Mouse (Mus musculus) gastrocnemius, postnatal 14 days (tissue): Measurements from ENCODE around the gene Thada. TPM values are rescaled to one million over a fixed set of nuclear protein-coding genes. Genes with fewer than 3 reads are reported as not detected.

ENCODE experiments used
- DNase-seq: peaks from one replicate; pipeline ENCODE4 v3.0.0; 2021; ENCODE audit warnings: mixed read lengths
- intact Hi-C: fragments of 180-260 bp; cut with DNase I; formaldehyde crosslinking; loops from one replicate; pipeline ENCODE4 v1.15.1; 2025; ENCODE audit warnings: low total_unique reads
- total RNA-seq, 2 experiments: library from RNA; stranded (reverse); gene quantifications; 2 replicates each; pipeline ENCODE4 v1.2.3; 2021

Gene Thada
- total RNA-seq, 2 experiments from 2014 or later = 5.1 to 5.5 TPM

DNA sequence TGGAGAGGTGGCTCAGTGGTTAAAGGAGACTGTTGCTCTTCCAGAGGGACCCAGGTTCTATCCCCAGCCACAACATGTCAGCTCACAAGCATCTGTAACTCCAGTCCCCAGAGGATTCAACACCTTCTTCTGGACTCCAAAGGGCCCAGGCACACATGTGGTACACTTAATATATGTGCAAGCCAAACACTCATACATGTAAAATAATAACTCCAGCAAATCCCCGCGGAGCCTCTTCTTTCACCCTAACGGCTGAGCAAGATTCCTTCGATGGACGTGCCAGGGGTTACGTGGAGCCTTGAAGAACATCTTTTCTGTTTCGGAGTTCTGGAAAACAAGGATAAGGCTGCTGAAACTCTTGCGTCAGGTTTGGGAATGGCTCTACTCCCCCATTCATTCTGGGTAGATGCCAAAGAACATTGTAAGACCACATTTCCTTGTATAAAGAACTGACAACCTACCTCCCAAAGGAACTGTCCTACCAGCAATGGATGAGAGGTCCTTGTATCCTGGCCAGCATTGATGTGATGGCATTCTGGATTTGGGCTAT, 303.7 kb downstream of the Thada start:
- intact Hi-C loops = no loop called here
- DNase-seq = peak; percentile 8

DNA sequence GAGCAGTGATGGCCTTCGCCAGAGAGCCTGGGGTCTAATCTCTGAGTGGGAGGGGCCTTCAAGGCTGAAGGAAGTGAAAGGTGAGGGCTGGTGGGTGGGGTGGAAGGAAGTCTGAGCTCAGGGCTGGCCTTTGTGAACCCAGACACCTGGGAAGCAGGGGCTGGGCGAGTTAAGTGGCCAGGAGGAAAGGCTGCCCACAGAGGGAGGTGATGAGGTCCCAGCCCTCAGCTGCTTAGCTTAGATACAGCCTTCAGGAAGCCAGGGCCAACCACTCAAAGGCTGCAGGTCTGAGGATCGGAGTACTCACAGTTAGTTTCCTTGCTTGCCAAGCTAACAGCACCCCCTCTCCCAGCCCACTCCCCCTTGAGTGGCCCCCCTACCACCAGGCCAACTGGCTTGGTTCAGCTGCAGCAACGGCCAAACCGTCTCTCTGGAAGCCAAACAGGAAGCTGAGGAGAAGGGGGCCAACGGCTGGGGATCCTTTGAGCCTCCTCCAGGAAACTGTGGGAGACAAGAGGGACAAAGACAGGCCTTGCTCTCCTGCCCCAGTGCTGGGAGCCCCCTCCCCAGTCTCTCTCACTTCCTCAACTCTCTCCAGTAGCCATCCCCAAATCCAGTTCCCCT, 304.7 kb downstream of the Thada start:
- peak; percentile 26 for DNase-seq
- intact Hi-C loops = no loop called here

DNA sequence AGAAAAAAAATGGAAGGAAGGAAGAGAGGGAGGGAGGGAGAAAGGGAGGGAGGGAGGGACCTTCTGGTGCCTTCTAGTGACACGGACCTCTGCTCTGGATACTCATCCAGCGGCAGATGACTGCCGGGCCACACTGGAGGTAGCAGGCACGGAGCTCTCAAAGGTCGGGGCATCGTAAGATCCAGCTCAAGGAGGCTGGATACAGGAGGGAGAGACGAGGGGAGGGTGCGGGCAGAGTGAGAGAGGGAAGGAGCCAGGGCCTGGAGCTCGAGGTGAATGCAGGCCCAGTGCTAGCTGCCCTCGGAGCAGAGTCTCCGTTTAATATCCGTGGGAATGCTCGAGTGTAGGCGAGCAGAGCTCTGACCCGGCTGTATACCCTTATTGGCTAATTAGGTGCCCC, 307.1 kb downstream of the Thada start:
- intact Hi-C loops = no loop called here

DNA sequence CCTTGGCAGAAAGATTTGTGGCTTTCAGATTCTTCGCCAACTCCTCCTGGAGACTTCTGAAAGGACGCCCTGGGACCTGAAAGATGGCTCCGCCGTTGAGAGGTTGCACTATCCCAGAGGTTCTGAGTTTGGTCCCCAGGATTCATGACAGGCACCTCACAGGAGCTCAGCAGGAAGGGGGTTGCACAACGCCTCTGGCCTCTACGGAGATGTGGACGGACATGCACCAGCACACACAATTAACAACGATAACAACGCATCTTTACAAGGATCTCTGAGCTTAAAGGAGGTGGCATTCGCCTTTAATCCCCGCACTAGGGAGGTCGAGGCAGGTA, 307.6 kb downstream of the Thada start:
- intact Hi-C loops = no loop called here
- no peak for DNase-seq

More for the DNA sequence above, 307.1 kb downstream of the Thada start:
- DNase-seq = no peak

DNA sequence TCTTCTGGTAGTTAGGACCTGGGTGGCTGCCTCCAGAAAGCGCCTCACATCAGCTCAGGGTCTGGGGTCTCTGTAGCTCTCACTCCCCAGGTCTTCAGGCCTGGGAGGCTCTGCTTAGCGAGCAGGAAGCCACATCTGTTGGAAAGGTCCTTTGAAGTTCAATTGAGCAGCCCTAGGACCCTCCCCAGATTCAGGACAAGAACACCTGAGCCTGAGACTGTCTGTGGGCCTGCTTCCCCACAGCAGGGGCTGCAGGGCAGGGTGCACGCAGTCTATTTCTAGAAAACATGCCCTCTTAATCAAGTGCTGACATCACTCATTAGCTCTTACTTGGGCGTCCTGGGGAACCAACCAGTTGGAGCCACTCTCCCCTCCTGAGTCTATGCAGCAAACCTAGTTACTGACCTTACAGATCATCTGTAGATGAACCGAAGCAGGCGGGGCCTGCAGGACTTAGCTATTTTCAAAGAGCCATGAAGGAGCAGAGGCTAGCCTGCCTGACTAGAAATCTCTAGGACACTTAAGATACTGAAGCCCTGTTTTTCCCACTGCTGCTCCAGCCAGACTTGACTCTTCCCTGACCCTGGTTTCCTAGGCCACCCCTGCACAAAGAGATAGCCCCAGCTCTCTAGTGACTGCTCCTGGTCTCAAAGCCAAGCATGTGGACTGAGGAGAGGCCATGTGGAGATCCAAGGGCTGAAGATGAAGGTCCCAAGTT, 308.1 kb downstream of the Thada start:
- intact Hi-C loops = no loop called here
- peak; percentile 3 for DNase-seq

DNA sequence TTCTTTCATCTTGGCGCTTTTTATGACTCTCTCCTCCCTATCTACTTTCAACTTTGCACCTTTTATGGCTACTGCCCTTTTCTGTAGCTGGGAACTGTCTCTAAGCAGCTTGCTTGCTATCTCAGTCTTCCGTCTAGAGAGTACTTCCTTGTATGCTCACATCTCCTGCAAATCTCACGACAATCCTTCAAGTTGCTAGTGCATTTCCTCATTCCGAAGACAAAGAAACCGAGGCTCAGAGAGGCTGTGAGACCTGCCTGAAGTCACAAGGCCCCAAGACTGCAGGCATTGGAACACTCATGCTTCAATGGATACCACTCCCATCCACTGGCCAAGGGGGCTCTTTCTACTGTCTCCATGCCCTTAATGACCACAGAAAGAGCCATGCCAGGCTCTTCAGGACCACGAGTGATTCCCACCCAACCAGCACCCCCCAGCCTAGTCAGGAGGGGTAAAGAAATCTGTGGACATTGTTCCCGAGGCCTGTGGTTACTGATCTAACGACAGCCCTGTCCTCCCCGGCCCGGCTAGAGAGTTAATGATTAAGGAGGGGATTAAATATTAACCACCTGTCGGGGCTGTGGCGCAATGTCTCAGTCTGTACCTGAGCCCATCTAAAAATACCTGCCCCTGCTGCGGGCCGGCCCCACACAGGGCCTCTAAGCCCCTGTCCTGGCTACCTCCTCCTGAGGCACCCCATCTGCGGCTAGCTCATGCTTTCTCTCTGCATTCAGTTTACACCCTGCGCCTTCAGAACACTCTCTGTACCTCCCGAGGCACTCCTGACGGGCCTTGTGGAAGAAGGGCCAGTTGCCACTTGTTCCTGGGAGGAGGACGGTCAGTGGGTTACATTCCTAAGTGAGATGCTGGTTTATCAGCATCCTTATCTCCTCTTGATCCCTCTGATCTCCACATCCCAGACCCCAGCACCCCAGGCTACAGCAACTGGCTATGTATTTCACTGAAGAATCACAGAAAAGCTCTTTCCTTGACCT, 309.0 kb downstream of the Thada start:
- no peak for DNase-seq
- intact Hi-C loops = no loop called here

DNA sequence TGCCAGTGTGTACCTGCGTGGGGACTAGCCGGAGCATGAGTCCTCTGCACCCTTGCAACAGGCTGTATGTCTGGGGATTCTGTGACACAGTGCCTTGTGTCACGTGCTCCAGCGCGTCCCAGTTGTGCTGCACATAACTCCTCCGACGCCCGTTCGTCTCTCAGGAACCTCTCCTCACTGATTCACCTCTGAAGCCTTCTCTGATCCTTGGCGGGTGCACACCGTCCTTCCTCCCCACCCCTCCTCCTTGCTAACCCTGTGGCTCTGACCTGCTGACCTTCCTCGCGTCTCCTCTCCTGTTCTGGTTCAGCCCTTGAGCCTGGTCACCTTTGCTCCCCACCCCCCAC, 309.8 kb downstream of the Thada start:
- DNase-seq = no peak
- intact Hi-C loops = no loop called here

DNA sequence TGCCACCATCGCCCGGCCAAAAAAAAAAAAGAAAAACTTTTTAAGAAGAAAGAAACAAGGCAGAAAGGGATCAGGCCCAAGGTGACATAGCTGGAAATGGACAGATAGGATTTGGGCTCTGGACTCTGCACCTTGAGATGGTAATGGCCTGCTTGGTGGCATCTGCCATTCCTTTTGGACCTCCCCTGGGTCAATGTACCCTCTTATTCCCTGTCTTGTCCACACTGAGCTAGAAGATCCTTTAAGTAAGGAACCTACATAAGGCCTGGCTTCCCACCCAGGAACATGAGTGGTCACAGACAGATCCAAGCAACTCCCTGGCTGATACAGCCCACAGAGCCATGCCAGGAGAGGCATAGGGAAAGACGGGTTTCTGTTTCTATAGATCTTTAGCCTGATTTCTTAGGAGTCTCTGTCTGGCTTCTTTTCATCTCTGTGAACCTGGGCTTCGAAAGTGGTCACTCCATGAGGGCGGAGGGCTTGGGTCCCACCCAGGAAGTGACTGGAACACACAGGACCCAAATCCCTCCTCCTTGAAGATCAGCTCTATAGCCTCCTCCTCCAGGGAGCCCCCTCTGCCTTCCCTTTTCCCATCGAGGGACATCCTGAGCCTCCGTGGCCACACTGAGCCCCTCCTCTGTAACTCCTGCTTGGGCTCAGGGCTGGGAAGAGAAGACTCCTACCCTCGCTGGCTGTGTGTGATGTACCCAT, 310.3 kb downstream of the Thada start:
- DNase-seq = peak; percentile 2
- intact Hi-C loops = no loop called here

DNA sequence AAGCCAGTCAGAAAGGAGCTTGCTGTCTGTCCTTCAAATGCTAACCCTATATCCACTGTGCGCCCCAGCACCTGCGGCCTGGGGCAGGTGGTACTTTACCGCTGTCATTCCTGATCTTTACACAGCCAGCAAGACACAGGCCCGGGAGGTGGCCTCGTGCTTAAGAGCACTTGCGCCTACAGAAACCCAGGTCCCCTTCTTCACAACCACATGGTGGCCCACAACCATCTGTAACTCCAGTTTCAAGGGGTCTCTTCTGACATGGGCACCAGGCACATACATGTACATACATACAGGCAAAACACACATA, 311.0 kb downstream of the Thada start:
- DNase-seq = no peak
- intact Hi-C loops = no loop called here

DNA sequence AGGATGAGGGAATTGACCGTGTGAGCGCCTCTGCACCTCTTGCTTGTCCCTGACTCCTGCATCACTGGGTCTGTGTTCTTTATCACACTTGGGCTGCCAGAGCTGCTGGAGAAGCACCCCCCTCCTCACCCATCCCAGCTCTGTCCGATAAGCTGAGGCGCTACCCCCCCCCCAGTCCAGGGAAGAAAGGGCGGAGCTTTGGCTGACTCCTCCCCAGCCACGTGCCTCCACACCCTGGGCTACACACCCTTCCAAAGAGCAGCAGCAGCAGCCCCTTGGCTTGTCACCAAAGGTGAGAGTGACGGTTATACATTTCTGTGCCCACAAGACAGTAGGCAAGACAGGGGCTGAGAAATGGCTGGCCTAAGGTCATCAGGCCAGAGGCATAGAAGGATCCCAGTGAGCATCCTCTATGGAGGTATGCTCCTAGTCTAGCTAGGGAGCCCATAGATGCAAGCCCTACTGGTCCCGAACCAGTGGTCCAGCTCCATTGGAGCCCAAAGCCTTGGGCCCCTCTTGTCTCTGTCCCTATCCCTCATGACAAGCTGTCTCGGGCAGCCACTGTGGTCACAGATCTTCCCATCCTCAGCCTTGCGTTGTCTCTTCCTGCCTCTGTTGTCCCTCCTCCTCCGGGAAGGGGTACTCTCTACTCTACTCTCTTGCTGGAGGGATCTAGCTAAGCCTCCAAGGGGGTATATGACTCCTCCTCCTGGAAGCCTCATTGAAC, 311.5 kb downstream of the Thada start:
- DNase-seq = peak; percentile 3
- intact Hi-C loops = no loop called here

DNA sequence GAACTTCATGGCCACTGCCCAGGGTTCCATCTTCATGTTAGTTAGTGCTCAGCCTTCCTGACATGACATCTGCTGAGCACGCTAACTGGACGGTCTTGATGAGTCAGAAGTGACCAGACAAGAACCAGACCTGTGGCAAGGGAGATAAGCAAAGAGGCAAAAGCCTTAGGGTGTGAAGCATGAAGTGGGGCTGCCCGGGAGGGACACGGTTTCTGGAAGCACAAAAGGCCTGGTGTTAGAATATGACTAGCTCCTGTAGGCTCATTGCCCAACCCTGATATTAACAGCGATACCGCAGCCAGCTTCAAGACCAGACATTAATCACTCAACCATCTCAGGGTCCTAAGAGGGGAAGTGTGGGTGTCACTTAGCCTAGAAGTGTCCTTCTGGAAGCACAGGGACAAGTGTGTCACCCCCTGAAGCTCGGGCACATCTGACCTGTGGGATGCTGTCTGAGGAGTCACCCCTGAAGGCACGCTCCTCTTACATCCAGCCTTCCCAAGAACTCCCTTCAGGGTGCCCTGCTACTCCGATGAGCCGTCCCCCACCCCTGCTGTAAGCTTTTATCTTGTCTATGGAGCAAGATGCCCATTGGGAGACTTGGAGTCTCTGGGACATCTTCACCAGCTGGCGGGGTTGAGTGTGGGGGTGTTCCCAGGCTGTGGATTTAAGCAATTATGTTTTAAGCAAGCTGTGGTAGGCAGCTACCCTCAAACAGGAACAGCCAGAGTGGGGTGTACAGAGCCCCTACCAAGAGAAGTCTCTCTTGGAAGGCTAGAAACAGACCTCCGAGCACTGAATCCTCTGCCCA, 312.8 kb downstream of the Thada start:
- intact Hi-C loops = no loop called here
- DNase-seq = peak; percentile 2

DNA sequence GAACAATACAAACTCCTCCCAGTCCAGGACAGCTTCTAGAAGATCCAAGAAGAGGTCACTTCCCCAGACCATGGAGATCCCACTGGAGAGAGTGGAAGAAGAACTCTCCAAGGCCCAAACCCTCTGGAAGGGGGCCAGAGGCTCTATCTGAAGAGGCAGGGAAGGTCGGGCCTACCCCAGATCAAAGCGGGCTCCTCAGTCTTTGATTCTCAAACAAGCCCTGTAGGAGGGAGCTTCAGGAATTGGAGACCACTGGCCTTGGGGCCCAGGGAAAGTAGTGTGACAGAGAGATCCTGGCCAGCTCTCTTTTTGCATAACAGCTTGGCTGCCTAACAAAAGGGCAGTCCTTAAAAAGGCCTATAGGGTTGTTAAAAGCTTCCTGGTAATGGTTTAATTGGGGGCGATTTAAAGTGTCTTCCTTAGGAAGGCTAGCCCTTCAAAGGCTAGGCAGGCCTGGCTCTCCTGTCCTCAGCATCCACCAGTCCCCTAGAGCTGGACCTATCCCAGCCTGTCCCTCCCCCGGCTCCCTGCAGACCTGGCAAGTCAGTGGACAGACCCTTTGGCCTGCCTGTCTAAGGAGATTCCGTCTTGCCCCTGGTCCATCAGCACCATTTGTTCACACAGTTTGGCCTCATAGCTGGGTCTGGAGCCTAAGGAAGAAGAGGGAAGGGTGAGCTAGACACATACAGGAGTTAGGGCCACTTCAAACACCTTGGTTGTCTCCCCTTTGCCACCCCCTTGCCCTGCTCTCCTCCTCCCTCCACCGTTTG, 313.6 kb downstream of the Thada start:
- intact Hi-C loops = no loop called here
- peak; percentile 8 for DNase-seq

DNA sequence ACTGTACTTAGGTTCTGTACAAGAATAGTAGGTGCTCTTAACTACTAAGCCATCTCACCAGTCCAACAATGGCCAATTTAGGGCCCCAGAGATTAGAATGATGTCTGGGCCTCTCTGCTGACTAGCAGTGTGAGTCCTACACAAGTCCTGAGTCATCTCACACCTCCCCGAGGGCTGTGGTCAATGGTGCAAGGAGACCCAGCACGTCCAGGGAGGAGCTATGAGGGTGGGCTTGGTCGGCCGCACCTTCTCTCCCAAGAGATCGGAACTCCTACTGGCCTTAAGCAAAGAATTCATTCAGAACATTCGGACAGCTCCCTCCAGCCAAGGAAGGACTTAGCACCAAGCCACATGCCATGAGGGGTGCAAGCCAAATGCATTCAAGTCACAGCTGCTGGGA, 314.7 kb downstream of the Thada start:
- intact Hi-C loops = no loop called here
- DNase-seq = peak; percentile 35

DNA sequence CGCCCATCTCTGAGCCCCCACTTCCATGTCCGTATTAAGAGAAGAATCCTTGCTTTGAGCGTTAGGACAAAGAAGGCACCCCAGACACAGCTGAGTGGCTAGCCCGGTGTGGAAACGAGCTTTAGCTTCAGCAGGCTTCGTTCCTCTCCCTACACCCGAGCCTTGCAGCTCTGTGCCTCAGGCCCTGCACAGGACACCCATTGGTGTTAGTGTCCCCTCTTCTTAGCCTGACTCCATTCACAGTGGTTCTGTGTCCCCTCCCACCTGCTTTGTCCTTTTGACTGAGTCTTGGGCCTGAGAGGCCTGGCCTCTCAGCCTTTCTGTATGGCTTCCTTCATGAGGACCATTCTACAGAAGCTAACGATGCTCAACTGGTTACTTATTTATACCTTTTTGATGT, 315.7 kb downstream of the Thada start:
- intact Hi-C loops = no loop called here
- no peak for DNase-seq

DNA sequence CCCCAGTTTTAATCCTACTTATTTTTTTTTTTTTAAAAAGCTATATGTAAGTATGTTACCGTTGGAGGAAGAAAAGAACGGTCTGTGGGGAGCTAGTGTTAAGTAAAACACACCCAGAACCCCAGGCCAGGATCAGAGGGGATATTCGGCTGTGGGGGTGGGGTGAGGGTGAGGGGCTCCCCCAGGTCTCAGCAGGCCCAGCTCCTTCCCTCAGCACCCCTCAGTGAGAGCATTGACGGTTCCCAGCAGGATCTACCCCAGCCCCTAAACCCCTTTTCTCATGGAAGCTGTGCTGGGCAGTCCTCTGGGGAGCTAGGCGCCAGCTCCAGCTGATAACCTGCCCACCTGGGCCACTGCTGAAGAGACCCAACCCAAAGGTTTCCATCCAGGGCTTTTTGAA, 316.4 kb downstream of the Thada start:
- intact Hi-C loops = no loop called here

DNA sequence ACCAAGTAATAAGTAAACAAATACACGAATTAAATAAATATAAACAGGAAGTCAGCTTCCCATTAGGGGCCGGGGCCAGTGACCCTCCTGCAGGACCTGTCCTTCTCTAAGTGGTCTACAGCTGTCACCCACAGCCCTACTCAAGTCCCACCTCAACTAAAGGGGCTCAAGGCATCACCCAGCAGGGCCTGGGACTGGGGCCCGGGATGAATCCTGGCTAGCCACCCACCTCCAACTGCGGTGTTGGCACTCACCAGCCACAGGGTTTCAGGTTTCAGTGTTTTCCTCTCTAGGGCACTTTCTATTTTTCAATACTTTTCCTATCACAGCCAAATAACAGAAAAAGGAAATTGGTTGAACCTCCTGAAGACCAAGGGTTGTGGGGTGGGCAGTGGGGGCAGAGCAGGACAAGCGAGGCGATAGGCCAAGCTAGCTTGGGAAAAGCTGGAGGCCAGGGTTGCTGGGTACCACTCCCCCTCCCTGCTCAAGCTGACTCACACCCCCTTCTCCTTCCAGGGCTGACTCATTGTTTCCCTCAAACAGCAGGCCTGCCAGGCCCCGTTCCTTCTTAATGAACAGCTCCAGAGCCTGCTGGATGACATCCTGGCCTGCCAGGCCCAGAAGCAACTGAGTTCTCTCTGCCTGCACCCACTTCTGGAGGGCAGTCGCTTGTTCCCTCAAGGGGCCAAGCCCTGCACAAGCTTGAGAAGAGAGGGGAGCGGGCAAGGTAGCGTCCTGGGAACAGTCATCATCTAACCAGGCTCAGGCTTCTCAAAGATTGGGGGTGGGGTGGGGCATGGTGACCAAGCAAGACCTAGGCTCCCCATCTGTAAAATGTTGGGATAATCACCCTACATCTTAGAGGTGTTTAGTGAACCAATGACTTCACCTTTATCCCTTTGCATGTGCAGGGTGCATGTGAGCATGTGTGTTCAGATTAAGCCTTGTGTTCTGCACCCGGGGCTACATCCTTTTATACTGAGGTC, 317.2 kb downstream of the Thada start:
- intact Hi-C loops = no loop called here
- DNase-seq = peak; percentile 87

More for the DNA sequence above, 316.4 kb downstream of the Thada start:
- peak; percentile 2 for DNase-seq
